Mouse (Mus musculus) layer of hippocampus, adult 2 months (tissue): Measurements from ENCODE around the gene Dpp6. TPM values are rescaled to one million over a fixed set of nuclear protein-coding genes. Genes with fewer than 3 reads are reported as not detected.
A peak's percentile ranks its signal among the peaks of the same experiment; 100 is the strongest.

Source experiments
- DNase-seq, 2 experiments: peaks; one replicate each; pipeline ENCODE4 v3.0.0; 2022; ENCODE audit warnings: low spot score in 2 of 2
- H3K27ac ChIP-seq: fragments of 200-600 bp; 2 replicates; pipeline ENCODE4 v1.8.1; 2022
- H3K4me3 ChIP-seq: fragments of 200-600 bp; 2 replicates; pipeline ENCODE4 v1.8.1; 2022; ENCODE audit warnings: mild to moderate bottlenecking
- CTCF ChIP-seq: fragments of 200-600 bp; conservative IDR thresholded peaks from 2 replicates; pipeline ENCODE4 v1.8.1; 2022; ENCODE audit warnings: antibody characterized with exemption, mild to moderate bottlenecking, moderate library complexity
- total RNA-seq, 2 experiments: library from RNA; stranded (reverse); gene quantifications; 2 replicates each; pipeline ENCODE4 v1.2.3; 2021

Dpp6 gene
- total RNA-seq, 2 experiments from 2014 or later = 261 to 270 TPM

DNA sequence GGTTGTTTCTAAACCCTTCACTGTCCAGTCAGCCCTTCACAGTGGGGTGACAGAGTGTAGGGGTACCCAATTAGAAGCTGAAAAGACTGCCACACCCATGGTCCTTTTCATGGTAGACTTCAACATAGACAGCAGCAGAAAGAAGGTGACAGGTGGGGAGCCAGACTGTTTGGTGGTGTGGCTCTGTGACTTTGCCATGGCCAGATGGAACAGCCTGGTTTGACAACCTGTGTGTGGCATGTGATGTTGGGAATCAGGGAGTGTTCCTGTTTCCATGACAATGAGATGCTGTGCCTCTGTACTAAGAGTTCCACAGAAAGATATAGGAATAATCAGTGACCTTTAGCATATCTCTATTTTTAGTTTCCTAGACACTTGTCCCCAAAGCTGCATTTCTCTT, 386.1 kb downstream of the Dpp6 start:
- Histone ChIP-seq H3K27ac (peak overlapping the region; percentile 80), H3K4me3 (no peak overlapping the region)
- no peak for TF ChIP-seq CTCF
- peak; percentile 45 to 60 for DNase-seq

DNA sequence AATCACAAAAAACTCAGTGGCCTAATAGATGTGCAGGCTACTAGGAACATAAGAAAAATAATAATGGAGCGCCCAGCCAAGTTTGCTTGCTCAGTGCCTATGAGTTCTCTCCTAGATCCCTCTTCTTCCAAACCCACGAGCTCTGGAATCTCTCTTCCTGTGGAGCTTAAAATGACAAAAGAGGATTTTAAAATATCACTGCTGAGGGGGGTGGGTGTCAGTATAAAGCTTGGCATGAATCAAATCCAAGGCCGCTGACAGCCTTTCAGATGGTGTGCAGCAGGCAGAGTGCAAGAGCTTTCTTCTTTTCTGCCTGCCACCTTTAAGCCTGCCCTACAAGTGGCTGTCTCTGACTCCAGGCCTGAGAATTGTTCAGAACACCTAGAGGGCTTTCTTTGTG, 387.7 kb downstream of the Dpp6 start:
- no peak overlapping the region for H3K4me3 ChIP-seq
- peak overlapping the region; percentile 80 for H3K27ac ChIP-seq
- no peak for TF ChIP-seq CTCF
- peak; percentile 16 to 24 for DNase-seq

DNA sequence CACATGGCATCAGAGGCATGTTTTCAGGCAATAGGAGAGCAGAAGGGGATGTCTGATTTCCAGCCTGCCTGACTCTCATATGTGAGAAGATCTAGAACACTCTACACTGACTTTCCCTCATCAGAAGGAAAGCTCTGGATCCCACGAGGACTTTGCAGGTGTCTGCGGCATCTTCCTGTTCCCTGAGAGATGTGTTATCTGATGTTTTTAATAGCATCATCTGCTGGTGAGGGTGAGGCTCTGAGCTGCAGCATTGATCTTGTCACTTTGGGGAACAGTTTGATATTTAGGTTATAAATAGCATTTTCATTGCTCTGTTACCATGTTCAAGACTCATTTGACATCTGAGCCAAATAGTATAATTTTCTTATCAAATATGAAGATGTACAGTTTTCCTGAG, 388.8 kb downstream of the Dpp6 start:
- no peak overlapping the region for H3K4me3 ChIP-seq
- no peak for TF ChIP-seq CTCF
- 0 out of 2 replicates have a peak overlapping the region, but pooled peaks have one; percentile 28 for H3K27ac ChIP-seq
- peak in 1 of 2 experiments; percentile 7 for DNase-seq

GRCm38 (mm10) chr5:27206213-27206612, 389.2 kb downstream of the Dpp6 start:
- no peak overlapping the region for H3K27ac ChIP-seq

DNA sequence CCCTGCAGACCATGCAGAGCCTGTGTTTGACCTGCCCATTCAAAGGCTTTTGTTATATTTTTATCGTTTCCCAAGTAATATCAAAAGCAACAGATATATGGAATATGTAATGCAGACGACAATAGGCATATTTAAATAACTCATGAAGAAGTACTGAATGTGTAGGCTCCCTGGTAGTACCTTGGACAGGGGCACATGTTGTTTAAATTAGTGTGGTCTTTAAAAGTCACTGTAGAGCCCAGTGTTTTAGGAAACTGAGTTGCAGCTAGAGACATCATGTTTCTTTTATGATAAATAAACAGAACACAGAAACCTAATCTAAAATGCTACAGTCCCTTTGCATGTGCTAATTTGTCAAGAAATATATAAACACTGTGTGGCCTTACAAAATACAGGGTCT, 403.1 kb downstream of the Dpp6 start:
- H3K4me3 ChIP-seq = no peak overlapping the region
- no peak for TF ChIP-seq CTCF
- H3K27ac ChIP-seq = no peak overlapping the region
- no peak for DNase-seq

More at GRCm38 (mm10) chr5:27206213-27206612, 389.2 kb downstream of the Dpp6 start:
- H3K4me3 ChIP-seq = no peak overlapping the region
- no peak for TF ChIP-seq CTCF
- no peak for DNase-seq

- no peak for DNase-seq
- Histone ChIP-seq H3K4me3 (no peak overlapping the region), H3K27ac (no peak overlapping the region)
- no peak for TF ChIP-seq CTCF
Measured at GRCm38 (mm10) chr5:27242078-27242477, 425.1 kb downstream of the Dpp6 start.

DNA sequence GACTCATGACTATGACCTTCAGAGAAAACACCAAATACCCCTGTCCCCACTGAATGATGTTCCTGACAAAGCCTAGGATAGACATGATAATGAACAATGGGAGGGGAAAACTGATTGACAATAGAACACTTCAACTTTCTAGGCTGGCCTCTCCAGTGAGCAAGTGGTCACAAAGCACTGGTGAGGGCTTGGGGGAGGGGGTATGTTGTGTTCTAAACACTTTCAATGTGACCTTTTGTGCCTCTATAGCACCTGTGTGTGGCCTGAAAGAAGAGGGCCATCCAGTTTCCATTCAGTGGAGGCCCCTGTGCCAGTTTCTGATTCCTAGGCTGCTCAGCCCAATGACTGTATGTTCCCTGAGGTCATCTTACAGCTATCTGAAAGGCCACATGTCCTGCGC, 426.2 kb downstream of the Dpp6 start:
- no peak for TF ChIP-seq CTCF
- no peak for DNase-seq
- H3K4me3 ChIP-seq = no peak overlapping the region
- no peak overlapping the region for H3K27ac ChIP-seq

GRCm38 (mm10) chr5:27247793-27248192, 430.8 kb downstream of the Dpp6 start:
- Histone ChIP-seq H3K4me3 (no peak overlapping the region), H3K27ac (no peak overlapping the region)
- TF ChIP-seq CTCF = no peak
- DNase-seq = no peak

GRCm38 (mm10) chr5:27248685-27249084, 431.7 kb downstream of the Dpp6 start:
- TF ChIP-seq CTCF = no peak
- H3K27ac ChIP-seq = no peak overlapping the region
- DNase-seq = no peak
- H3K4me3 ChIP-seq = no peak overlapping the region

GRCm38 (mm10) chr5:27249951-27250350, 432.9 kb downstream of the Dpp6 start:
- no peak for DNase-seq
- Histone ChIP-seq H3K4me3 (no peak overlapping the region), H3K27ac (no peak overlapping the region)
- no peak for TF ChIP-seq CTCF

DNA sequence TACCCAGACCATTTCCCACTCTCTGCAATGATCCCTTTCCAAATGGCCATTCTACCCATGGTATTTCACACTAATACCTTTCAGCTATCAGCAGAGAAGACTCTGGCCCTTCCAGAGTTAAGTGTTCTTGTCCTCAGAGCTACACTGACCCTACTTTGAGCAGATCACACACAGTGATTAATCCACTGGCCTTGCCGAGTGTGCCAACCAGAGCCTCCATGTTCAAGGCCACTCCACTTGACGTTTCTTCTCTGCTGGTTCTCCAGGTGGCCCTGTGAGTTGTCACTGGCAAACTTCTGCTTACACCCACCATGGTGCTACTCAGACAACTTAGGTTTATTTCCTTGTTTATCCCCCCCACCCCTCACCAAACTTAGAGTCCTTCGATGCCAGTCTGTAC, 433.9 kb downstream of the Dpp6 start:
- DNase-seq = no peak
- H3K27ac ChIP-seq = no peak overlapping the region
- no peak overlapping the region for H3K4me3 ChIP-seq
- no peak for TF ChIP-seq CTCF

GRCm38 (mm10) chr5:27251361-27251760, 434.4 kb downstream of the Dpp6 start:
- TF ChIP-seq CTCF = no peak
- H3K27ac ChIP-seq = no peak overlapping the region
- no peak for DNase-seq
- no peak overlapping the region for H3K4me3 ChIP-seq

DNA sequence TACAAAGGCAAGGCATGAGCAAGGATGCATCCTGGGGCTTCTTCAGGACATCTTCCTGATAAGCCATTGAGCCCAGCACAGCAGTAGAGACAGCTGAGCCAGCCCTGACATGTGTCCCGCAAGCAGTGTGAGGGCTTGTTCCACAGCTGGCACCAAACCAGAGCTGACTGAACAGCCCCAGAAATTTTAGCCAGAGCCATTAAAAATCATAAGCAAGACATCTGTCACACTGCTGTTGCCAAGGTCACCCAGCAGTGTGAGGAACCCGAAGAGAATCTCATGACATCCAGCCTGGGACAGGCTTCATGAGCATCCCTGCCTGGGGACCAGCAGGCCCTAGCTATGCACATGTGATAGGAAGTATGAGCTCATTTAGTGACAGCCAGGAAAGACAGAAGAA, 438.2 kb downstream of the Dpp6 start:
- Histone ChIP-seq H3K4me3 (no peak overlapping the region), H3K27ac (no peak overlapping the region)
- DNase-seq = no peak
- no peak for TF ChIP-seq CTCF

DNA sequence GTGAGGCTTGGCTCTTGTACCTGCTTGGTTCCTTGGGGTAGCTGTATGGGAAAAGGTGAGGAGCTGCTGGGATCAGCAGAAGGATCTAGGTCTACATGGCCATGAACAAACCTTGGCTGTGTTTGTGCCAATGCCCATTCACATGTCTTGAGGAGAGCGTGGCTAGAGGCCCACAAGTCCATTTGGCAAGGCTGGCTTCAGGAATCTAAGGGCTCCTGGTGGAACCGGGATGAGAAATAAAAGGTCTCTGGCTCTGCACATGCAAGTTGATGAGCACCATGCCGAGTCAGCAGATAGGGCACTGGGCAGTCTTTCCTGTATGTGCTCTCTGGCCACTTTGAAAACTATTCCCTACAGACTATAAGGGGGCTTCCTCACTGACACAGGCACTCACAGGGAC, 441.6 kb downstream of the Dpp6 start:
- Histone ChIP-seq H3K4me3 (no peak overlapping the region), H3K27ac (no peak overlapping the region)
- no peak for TF ChIP-seq CTCF
- DNase-seq = no peak
